Comparison of ENCODE assay signal across 11 mouse cellular contexts in genomic region chr12:26842696-26843095, GRCm38 (mm10).
DNase-seq lines count a peak whose midpoint lies in the region; ATAC-seq and TF ChIP-seq lines count a peak whose summit lies in the region.
"Had no signal": no experiment of that assay in that cellular context is flagged by ENCODE, and none has a peak within 500 bp of the region (broad histone marks: within the 10 kb centered on the region; RNA-seq: fewer than 3 reads in every experiment).

No protein-coding gene starts in this region.

- TF ChIP-seq CTCF in heart, postnatal 0 days (IDR thresholded peaks at IDR 0.05; ENCODE audit: low read depth) = no peak

- no peak overlapping the region for H3K27ac ChIP-seq in heart, postnatal 0 days (ENCODE audit: low read depth)
- H3K27ac ChIP-seq in neural tube, embryonic 12.5 days = no peak overlapping the region
- H3K27ac ChIP-seq: lung, embryonic 15.5 days had no signal

- H3K9ac ChIP-seq in heart, postnatal 0 days (replicated peaks; ENCODE audit: low read depth, low read length) = no peak overlapping the region
- no peak overlapping the region for H3K9ac ChIP-seq in neural tube, embryonic 12.5 days
- H3K9ac ChIP-seq: lung, embryonic 15.5 days had no signal

- ATAC-seq in heart, postnatal 0 days (ENCODE audit: insufficient read depth, low read depth) = peak; percentile 11; the same call in 1 of the 2 replicates
- 0 out of 2 replicates have a peak, but pooled peaks have one; percentile 33 for ATAC-seq in neural tube, embryonic 12.5 days (ENCODE audit: low FRiP score, low read depth)

- H3K4me3 ChIP-seq in heart, postnatal 0 days (ENCODE audit: low read depth, low read length) = no peak overlapping the region
- H3K4me3 ChIP-seq in neural tube, embryonic 12.5 days = no peak overlapping the region
- H3K4me3 ChIP-seq: lung, embryonic 15.5 days had no signal

- H3K4me2 ChIP-seq in heart, postnatal 0 days (ENCODE audit: low read depth, low read length) = no peak overlapping the region
- no peak overlapping the region for H3K4me2 ChIP-seq in neural tube, embryonic 12.5 days (replicated peaks)
- H3K4me2 ChIP-seq: lung, embryonic 15.5 days had no signal

- 15% methylated on average over 5 of the region's 5 CpGs for WGBS in heart, postnatal 0 days
- WGBS in neural tube, embryonic 12.5 days = 8% methylated on average over 5 of the region's 5 CpGs

- no peaks in the 10 kb centered on the region for H3K36me3 ChIP-seq in heart, postnatal 0 days (replicated peaks; ENCODE audit: control insufficient read depth, insufficient read depth, low read length)
- H3K36me3 ChIP-seq in neural tube, embryonic 12.5 days = no peaks in the 10 kb centered on the region
- H3K36me3 ChIP-seq: lung, embryonic 15.5 days had no signal

- no peaks in the 10 kb centered on the region for H3K4me1 ChIP-seq in heart, postnatal 0 days (ENCODE audit: control insufficient read depth, insufficient read depth)
- peaks cover 6% of the 10 kb centered on the region; the same call in 1 of the 2 replicates for H3K4me1 ChIP-seq in neural tube, embryonic 12.5 days
- H3K4me1 ChIP-seq: lung, embryonic 15.5 days had no signal

- TF ChIP-seq EP300 in heart, postnatal 0 days (IDR thresholded peaks at IDR 0.05; ENCODE audit: low read depth) = no peak

- peak; percentile 9 for DNase-seq in heart, postnatal 0 days (ENCODE audit: low spot score)
- no peak for DNase-seq in heart, adult 9 months (ENCODE audit: low spot score in 2 of 2)
- peak; percentile 37 for DNase-seq in adrenal gland, adult 8-10 months
- peak; percentile 30 for DNase-seq in embryo, embryonic 11.5 days (ENCODE audit: low read depth, low spot score)
- no peak for DNase-seq in cerebellum, postnatal 4 days (ENCODE audit: low spot score in 2 of 2)
- DNase-seq in B cell, adult 2 months = no peak
- DNase-seq: gastrocnemius, postnatal 14 days; thymus, adult 18-20 months had no signal

- no peaks in the 10 kb centered on the region for H3K9me3 ChIP-seq in heart, postnatal 0 days (replicated peaks; ENCODE audit: control insufficient read depth, low read length)
- no peaks in the 10 kb centered on the region for H3K9me3 ChIP-seq in neural tube, embryonic 12.5 days
- H3K9me3 ChIP-seq: lung, embryonic 15.5 days had no signal

- no peaks in the 10 kb centered on the region for H3K27me3 ChIP-seq in heart, postnatal 0 days (ENCODE audit: control insufficient read depth, insufficient read depth, low read length)
- H3K27me3 ChIP-seq in neural tube, embryonic 12.5 days (replicated peaks) = no peaks in the 10 kb centered on the region
- H3K27me3 ChIP-seq: CH12.LX; lung, embryonic 15.5 days had no signal

Comparison
In these comparisons a context has a peak if more than half of its experiments do, and no peak if none do; other contexts are left out.
1. DNase-seq: peak in heart, postnatal 0 days (single experiment), adrenal gland, adult 8-10 months (single experiment) and embryo, embryonic 11.5 days (single experiment); none in heart, adult 9 months (0 of 2), cerebellum, postnatal 4 days (0 of 2) and B cell, adult 2 months (0 of 2).